Mouse (Mus musculus) heart, adult 9 months (tissue): ENCODE measurements around the gene Robo4.
A peak's percentile ranks its signal among the peaks of the same experiment; 100 is the strongest.

Experiments used
- DNase-seq, 2 experiments: peaks; one replicate each; pipeline ENCODE4 v3.0.0; 2022; ENCODE audit warnings: low spot score in 2 of 2

The Robo4 gene

DNA sequence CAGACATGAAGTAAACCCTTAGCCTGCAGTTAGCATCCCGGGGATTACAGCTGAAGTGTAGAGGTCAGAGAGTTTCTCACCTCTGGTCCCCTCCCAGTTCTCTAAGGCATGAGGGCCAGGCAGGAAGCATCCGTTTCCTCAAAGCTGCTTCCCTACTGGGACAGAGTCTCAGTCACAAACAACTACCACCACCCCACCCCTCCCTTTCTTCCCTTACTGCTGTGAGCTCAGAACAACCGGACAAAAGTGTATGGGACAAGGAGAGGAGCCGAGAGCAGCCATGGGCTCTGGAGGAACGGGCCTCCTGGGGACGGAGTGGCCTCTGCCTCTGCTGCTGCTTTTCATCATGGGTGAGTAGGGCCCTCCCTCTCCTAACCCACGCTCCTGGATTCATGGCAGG is at the start of gene Robo4:
Robo4 (plus strand) TSS at position 96 of the 400 bp plus-strand sequence.
- peak; percentile 55 to 83 for DNase-seq

DNA sequence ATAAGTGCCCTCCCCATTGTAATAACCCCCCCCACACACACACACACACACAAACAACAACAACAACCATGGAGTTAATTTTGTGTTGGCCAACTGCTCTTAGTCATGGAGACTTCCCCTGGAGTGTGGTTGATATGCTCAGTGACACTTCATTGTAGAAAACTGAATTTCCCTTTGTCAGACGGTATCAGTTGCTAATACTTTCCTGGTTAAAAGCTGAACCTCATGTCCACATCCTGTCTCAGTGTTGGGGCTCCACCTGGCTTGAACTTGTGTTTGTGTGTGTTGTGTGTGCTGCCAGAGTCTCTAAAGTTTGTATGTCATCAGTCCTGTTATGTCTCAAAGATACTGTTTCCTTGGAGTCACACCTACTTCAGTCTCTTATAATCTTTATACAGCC is 47.2 kb upstream of the Robo4 start:
- no peak for DNase-seq

DNA sequence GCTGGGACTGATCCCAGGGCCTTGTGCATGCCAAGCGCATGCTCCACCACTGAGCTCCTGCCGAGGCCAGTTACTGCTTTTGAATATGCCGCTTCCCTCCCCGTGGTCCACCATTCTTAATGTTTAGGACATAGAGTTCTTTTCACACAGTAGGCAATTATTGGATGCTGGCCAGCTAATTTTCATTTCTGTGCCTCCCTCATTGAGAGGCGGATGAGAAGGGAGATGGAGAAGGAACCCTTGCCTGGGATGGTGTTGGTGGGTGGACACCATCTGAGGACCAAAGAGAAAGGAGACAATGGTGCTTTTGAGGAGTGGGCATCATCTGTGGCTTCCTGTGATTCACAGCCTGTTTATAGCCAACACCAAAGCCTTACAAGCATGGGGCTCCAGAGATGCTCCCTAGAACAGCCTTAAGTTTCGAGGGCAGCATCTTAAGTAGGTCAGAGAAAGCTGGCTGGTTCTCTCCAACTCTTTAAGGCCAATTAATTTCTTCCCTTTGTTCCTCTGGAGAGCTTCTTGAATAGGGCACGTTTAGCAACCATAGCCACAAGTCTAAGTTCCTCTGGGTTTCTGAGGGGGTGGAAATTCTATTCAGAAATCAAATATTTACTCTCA is 42.9 kb upstream of the Robo4 start:
- no peak for DNase-seq

DNA sequence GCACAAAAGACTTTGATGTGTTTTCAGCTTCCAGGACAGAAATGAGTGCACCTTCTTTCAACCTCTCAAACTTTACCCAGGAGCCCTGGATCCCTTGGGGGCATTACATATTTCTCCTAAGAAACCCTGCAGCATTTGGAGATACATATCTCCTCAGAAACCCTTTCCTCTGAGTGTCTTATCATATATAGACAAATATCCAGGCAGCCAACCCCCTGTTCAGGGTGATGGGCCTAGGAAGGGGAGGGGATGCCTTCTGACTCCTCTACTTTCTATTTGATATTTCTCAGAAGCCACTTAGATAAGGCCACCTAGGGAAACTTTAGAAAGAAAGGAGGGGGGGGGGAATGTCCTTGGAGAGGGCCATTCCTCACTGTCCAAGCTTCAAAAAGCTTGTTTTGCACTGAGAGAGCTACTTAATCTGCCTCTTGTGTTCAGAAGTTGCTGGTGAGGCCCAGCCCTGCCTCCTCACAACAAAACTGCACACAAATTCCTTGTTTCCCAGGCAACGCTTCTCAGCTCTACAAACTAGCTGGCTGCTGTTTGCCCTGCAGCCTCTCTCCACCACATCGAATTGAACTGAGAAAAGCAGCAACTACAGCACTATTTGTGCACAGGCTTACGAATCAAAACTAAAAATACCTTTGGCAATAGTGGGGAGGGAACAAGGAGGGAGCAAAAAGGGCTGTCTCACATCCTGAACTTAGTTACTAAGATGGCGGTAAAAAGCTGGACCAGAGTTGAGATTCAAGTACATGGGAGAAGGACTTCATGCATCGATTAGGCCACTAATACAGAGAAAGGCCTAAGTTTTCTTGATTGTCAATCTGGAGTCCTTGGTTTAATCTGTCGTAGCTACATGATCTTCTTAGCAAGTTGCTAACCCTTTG is 42.1 kb upstream of the Robo4 start:
- DNase-seq = no peak

DNA sequence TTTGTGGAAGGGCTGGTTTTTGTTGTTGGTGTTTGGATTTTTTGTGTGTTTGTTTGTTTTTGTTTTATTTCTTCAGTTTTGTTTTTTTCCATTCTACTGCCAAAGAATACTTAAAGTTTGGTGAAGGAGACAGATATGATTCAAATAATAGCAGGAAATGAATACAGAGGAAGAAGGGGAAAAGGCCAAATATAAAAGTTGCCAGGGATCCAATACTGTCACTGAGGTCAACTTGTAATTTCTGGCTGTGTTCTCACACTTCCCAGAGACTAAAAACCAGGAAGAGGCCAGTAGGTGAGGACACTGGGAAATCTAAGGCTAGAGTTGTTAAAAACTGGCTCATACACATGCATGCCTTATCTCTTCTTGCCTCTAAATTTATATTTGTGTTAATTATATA is 39.6 kb upstream of the Robo4 start:
- DNase-seq = no peak

DNA sequence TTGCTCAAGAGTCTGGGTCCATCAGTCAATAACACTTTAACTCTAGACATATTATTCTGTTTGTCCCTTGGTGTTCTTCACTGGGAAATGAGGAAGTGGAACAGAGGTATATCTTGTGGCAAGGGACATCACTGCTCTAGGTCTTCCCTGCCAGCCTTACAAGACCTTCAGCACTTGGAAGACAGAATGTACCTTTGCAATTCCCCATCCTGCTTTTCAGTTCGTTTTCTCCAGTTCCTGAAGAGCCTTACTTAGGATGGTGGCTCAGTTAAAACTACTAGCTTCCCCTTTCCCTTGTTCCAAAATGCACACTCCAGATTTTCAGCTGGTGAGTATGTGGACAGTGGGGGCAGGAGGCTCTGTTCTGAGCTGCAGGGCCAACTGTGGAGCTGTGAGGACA is 38.8 kb upstream of the Robo4 start:
- DNase-seq = no peak

DNA sequence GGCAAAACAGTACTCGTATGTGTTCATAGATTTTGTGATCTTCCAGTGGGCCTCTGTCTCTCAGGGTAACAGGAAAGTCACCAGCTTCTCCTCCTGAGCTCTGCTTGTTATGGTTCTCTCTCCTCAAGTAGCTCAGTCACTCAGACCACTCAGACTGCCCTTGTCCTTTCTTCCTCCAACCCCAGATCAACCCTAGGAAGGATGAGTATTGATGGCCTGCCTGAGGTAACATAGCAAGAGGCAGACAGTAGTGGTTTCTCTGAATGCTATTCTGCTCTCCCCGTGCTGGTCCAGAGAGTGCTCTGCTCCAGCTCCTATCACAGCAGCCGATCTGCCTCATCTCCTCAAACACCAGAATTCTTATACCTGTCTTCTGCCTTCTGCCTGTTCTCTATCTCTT is 38.1 kb upstream of the Robo4 start:
- no peak for DNase-seq

DNA sequence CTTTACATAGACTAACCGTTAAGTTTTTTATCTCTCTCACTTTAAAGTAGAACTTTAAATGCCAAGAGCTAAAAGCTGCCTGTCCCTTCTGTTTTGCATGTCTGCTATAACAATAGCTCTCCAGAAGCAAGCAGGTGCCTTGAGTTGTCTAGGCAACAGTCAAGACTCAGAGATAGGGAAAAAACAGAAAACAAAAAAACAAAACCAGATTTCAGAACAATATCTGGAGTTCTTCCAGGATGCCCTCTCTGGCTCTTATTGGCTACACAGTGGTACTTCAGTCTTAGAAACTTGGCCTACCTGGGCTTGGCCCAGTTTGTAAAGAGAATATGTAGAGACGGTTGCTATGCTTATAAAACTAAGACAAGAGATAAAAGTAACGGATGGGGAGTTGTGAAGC is 37.3 kb upstream of the Robo4 start:
- DNase-seq = no peak

DNA sequence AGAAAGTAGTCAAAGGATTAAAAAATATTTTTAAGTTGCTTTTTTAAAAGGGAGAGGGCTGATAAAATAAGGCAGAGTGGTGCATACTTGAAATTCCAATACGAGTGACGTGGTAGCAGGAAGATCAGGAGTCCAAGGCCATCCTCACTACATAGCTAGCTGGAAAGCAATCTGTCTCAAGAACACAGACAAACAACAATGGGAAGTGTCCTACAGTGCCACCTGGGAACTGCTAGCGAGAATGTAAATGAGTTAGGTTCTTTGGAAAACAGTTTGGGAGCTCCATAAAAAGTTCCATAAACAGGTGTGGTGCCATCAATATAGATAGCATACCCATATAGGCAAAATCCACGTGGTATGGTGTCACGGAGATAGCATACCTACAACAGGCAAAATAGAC is 36.0 kb upstream of the Robo4 start:
- DNase-seq = no peak

DNA sequence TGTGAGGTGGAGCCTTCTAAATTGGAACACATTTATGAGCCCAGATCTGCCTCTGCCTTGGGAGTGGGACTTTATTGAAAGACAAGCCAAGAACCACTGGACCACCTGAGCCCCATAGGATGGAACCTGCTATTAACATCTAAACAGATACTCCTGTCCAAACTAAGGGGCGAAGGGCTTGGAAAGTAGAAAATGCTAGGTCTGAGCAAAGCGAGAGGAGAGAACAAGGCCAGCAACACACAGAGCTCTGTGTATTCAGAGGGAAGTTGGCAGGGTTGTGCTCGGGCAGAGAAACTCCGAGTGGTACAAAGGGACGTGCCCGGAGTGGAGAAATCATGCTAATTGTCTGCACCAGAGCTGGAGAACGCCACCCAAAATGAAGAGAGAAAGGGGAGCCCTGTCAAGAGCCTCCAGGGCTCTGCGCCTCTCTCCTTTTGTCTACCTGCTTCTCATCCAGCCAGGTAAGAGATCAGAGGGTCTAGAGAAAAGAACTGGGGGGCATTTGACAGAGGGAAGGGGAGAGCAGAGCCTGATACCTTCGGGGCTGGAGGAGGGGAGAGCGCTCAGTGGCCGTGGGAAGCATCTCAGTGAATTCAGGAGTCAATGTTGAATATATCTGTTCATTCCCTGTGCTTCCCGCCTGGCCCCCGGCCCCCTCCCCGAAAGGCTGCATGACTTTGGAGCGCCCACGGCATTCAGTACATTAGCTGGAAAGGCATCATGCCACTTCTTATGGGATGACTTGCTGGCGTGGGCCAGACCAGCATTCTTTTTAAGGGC is 34.2 kb upstream of the Robo4 start, which contains the start of gene Hepacam:
Hepacam (plus strand) TSS at position 51 of the 780 bp plus-strand sequence.
- no peak for DNase-seq

DNA sequence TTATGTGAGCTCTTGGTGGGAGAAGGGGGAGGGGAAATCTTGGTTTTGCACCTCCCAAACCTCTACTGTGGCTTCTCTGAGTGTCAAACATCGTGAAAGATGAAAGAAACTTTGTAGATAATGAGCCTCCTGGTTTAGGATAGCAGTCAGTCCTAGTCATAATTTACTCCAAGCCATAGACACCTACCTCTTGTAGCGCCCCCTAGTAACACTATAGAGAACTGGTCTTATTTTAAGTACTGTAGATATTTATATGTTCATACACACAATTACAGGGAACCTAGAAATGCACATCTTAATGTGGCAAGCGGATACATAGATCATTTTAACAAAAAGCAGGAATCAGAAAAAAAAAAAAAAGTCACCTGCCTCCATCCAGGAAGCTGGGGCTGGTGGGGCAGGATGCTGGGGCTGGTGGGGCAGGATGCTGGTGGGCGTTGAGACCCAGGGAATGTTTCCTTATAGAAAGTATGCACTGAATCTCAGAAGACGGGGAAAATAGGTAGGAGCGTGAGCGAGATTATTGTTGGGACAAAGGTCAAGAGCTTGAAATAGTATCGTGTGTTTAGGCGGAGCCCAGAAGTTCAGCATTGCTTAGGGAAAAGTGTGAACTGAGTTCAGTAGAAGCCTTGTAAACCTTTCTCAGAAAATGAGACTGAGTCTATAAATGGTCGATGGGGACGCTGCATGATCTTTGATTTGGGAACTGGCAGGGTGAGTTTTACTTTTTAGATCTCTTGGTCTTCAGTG is 33.4 kb upstream of the Robo4 start:
- no peak for DNase-seq

DNA sequence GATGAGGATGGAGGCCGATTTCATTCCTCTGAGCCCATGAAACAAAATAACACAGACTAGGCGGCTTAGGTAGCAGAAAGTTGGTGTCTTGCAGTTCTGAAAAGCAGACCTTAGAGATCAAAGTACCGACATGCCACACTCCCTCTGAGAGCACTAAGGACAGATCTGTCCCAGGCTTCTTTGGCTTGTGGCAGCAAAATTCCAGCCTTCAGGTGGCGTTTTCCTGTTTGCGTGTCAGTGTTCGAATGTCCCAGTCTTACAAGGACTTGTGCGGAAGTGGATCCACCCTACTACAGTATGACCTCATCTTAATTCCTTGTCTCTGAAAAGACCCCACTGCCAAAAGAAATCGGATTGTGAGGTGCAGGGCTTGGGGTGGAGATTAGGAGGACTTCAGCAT is 32.8 kb upstream of the Robo4 start:
- DNase-seq = peak; percentile 65 to 75

DNA sequence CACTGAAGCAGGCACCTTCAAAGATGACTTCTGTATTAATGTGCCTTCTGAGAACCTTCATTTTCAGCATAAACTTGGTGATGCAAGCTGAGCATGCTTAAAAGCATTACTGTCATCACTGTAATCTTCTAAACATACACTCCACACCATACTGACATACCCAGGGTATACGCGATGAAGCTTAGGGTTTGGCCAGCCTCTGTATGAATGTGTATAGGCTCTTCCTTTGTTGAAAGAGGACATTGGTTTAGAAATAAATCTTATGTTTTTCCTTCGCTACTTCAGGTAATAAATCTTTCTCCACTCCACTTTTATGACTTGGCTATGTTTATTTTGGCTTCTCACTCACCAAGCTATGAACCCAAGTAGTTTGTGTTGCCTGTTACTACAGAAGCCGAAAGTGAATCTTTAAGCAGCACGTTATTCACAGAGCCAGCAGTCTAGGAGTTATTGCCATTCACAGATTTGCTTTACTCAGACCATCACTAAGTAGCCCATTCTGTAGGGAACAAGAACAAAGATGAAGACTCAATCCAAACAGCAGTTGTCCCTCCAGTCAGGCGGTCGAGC is 30.4 kb upstream of the Robo4 start:
- no peak for DNase-seq

DNA sequence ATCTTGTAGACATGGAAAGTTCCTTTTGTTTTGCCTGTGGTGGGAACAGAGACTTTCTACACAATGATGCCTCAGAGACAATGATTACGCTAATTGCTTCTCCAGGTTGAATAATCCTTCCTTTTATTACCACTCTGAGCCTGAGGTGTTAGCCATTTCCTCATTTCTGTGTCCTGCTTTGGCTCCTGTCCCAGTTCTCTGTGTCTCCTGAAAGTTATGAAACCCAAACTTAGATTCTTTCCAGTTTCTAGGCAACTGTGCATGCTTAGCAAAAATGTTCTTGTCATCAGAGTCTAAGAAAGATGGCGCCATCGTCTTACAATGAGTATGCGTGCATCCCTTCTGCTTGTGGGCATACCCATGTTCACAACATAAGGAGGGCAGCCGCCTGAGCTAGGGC is 26.0 kb upstream of the Robo4 start:
- peak; percentile 26 to 45 for DNase-seq

DNA sequence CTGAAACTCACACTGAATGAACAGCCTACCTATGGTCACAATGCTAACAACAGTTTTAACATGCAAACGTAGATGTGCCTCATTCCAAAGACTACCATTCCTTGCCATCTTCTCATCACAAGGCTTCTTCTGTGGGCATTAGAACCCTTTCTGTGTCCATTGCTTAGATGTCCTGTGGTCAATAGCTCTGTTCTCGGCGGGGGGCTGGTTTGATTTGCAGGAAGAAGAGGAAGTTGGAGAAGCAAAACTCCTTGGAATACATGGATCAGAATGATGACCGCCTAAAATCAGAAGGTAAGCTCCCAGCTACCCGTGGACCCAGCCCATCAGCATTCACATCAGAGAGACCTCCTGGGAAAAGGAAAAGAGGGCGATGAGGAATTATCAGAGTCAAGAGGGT is 18.5 kb upstream of the Robo4 start:
- DNase-seq = no peak

DNA sequence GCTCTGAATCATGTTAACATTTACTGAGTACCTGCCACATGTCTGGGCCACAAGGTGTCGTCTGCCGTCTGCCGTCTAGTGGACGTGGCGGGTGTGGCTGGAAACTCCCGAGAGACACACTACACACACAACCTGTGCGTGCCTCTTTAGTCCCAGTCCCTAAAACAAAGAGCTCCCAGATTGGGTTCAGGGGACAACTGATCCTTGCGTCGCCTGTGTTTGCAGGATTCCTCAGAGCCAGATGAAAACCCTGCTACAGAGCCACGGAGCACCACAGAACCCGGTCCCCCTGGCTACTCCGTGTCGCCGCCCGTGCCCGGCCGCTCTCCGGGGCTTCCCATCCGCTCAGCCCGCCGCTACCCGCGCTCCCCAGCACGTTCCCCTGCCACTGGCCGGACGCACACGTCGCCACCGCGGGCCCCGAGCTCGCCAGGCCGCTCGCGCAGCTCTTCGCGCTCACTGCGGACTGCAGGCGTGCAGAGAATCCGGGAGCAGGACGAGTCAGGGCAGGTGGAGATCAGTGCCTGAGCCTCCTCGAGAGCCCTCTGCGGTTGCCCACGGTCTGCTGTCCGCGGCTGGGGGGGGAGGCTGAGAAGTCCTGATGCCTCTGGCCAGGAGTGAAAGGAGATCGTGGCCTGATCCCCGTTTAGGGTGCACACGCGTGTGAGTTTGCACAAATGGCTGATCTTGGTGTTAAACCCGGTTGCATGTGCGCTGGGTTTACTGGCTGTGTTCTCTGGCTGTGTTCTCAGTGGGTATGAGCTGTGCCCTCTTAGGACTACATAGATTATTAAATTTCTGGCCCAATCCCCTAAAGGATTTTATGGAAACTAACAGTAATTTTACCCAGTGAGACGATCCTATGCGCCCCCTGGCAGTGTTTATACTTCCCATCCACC is 17.2 kb upstream of the Robo4 start:
- DNase-seq = peak in 1 of 2 experiments; percentile 26

DNA sequence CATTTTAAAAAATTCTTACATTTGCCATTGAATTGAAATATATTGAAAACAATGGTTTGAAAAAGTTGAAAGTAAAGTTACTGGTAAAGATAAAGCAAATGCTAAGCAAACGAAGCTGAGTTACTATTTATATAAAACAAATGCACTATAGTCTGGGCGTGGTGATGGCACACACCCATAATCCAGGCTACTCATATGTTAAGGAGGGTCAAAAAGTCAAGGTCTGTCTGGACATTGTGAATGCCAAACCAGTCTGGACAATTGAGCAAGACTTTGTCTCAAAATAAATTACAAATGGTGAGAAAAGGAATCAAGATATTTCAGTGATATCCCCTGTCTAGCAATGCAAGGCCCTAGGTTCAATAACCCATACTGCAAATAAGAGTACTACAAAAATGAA is 10.8 kb upstream of the Robo4 start:
- no peak for DNase-seq

DNA sequence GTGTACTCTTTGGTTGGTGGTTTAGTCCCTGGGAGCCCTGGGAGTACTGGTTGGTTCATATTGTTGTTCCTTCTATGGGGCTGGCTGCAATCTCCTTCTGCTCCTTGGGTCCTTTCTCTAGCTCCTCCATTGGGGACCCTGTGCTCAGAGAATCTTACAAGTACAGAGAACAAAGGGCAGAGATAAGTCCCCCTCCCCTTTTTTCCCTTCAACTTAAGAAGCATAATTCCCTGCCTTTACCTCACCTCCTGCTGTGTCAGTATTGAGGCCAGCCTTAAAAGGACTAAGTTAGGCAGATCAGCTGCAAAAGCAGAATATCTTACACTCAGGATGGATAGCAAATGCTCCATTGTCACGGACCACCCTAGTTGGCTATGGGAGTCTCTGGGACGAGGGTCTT is 9.6 kb upstream of the Robo4 start:
- DNase-seq = no peak

DNA sequence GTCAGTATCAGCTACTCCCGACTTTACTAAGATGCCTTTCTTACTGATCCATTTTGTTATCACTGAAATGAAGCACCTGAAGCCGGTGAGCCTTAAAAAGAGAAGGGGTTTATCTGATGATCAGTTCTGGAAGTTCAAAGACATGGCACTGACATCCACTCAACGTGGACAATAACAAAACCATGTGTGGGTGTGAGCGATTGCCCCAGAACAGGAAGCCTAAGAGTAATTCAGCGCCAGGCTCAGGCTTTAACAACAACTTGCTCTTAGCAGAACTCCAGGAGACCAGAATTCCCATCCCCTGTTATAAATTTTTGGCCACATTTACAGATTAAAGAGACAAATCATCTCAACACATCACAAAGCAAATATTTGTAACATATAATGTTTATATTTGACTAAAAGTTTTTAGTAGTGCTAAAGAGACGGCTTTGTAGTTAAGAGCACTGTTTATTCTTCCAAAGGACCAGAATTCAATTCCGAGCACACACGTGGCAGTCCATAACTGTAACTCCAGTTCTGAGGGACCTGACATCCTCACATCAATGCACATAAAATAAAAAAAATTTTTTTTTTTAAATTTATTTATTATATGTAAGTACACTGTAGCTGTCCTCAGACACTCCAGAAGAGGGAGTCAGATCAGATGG is 8.1 kb upstream of the Robo4 start:
- no peak for DNase-seq

DNA sequence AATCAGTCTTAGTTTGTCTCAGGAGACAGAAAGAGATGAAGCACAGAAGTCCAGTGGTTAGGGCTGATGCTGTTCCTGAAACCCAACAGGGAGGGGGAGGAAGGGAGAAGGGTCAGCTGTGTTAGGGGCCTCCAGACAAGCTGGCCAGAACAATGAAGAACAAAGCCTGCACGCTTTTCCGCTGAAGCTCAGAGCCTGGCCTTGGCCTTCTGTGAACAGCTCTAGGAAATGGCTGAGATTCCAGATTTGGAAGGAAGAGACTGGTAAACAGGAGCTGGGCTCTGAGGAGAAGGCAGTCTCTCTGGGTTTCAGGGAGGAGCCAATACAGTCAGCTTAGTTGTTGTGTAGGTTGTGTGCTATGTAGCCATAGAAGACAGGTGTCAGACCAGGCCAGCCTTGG is 1.1 kb upstream of the Robo4 start:
- DNase-seq = peak; percentile 64 to 82
